Mouse (Mus musculus) stomach, adult 2 months (tissue): ENCODE results near the gene Hpse2. TPM values are rescaled to one million over a fixed set of nuclear protein-coding genes. Genes with fewer than 3 reads are reported as not detected.

Experiments
- polyA plus RNA-seq: library from polyadenylated mRNA; depleted of rRNA; stranded (reverse); fragments of >200 nt; gene quantifications from 2 replicates; pipeline ENCODE4 v1.2.3, GENCODE M21; 2012; rRNA removed

Gene Hpse2
- polyA plus RNA-seq: 0.29 and 0.42 TPM in 2 replicates

GRCm38 (mm10) chr19:43388017-43388904 lies at the start of gene Hpse2:
Gene Hpse2, minus strand, starts transcription at chr19:43388355.

GRCm38 (mm10) chr19:42779531-42780155 lies 608.5 kb downstream of the Hpse2 start, which contains the start of gene Hps1:
Gene Hps1, minus strand, starts transcription at chr19:42779978.

DNA sequence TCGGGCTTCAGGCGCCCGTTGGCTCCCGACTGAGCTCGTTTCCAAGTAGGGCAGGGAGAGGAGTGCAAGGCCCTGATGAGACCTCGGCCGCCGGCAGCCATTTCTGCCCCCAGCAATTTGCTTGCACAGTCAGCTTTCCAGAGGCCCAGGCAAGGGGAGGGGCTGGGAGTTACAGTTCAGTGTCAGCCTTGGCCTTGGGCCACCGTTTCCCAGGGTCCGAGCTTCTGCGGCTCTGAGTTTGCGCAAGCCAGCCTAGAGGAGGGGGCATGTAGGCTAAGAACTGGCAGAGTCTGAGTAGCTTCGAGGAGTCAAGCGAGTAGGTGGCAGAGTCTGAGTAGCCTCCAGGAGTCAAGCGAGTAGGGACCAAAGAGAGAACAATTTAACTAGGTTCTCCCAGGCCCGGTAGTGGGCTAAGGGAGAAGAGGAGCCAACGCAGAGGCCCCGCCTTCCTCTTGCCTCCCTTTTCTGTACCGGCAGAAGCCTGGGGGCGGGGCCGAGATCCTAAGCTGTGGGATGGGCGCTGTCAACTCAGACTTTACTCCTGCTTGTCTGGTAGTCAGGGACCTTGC lies 635.7 kb downstream of the Hpse2 start, which contains the start of gene Pyroxd2:
Gene Pyroxd2, minus strand, starts transcription at position 413 of the 569 bp plus-strand sequence.

Other genes with a start within 250 kb of the Hpse2 start
- gene Cnnm1, start 52.1 kb upstream of the Hpse2 start, polyA plus RNA-seq: 0.09 and 0.28 TPM in 2 replicates
- 25.9 and 31.1 TPM in 2 replicates for gene Got1, start 136.2 kb upstream of the Hpse2 start, polyA plus RNA-seq
- 1.1 and 1.7 TPM in 2 replicates for gene Nkx2-3, start 224.0 kb upstream of the Hpse2 start, polyA plus RNA-seq